Mouse (Mus musculus) olfactory bulb, adult 2 months (tissue): ENCODE data around the gene Pla2g5. TPM values are rescaled to one million over a fixed set of nuclear protein-coding genes. Genes with fewer than 3 reads are reported as not detected.
"Not testable (repeated sequence)": the region's sequence is repeated elsewhere in the genome, so short reads cannot be mapped to it uniquely, and the experiment has no call there.

Experiments
- H3K27ac ChIP-seq: fragments of 200-500 bp; 2 replicates; pipeline ENCODE4 v1.5.1; 2012; ENCODE audit warnings: low read depth, low read length; ENCODE audit not compliant: insufficient read depth
- H3K4me1 ChIP-seq: fragments of 200-500 bp; 2 replicates; pipeline ENCODE4 v1.6.1; 2012; ENCODE audit warnings: low read length; ENCODE audit not compliant: control insufficient read depth, insufficient read depth
- H3K4me3 ChIP-seq: fragments of 200-500 bp; 2 replicates; pipeline ENCODE4 v1.5.1; 2012; ENCODE audit warnings: mild to moderate bottlenecking, low read depth, low read length, moderate library complexity; ENCODE audit not compliant: insufficient read depth
- CTCF ChIP-seq: fragments of 200-500 bp; IDR thresholded peaks from 2 replicates; pipeline ENCODE4 v1.5.1; 2012; ENCODE audit warnings: low read depth, mild to moderate bottlenecking, low read length, moderate library complexity; ENCODE audit not compliant: insufficient read depth
- POLR2A ChIP-seq: fragments of 200-500 bp; IDR thresholded peaks from 2 replicates; pipeline ENCODE4 v1.6.1; 2012; ENCODE audit warnings: mild to moderate bottlenecking, low read depth, low read length, moderate library complexity; ENCODE audit not compliant: insufficient read depth
- WGBS: fragments of 180-500 bp; shearing (Covaris S2); methylation state at CpG from one replicate; pipeline ENCODE4 v1.1.7; 2018; 5-methylcytosine and 5-hydroxymethylcytosine counted together
- polyA plus RNA-seq: library from polyadenylated mRNA; stranded (reverse); fragments of >200 nt; gene quantifications from 2 replicates; pipeline ENCODE4 v1.2.4, GENCODE M21; 2012; ENCODE audit warnings: low replicate concordance; ENCODE audit not compliant: missing spikeins, insufficient read depth, insufficient read length

Pla2g5 gene
- polyA plus RNA-seq = not detected in 2 replicates

- Histone ChIP-seq H3K4me1 (peaks cover 9% of the 10 kb centered on the region), H3K27ac (no peak within 1 kb of the TSS), H3K4me3 (no peak within 1 kb of the TSS)
- TF ChIP-seq POLR2A (no peak), CTCF (no peak)
- 73% methylated on average over 10 of the region's 10 CpGs for WGBS
These were observed at the start of gene Pla2g5 for GRCm38 (mm10) chr4:138863344-138863998. TSS of gene Pla2g5 (minus strand) at chr4:138863482.

- Histone ChIP-seq H3K4me3 (no peak overlapping the region), H3K27ac (no peak overlapping the region), H3K4me1 (no peaks in the 10 kb centered on the region; the same call in 1 of the 2 replicates)
- TF ChIP-seq CTCF (no peak), POLR2A (no peak)
- WGBS = 97% methylated on average over 18 of the region's 18 CpGs
These were observed 42.5 kb upstream of the Pla2g5 start for GRCm38 (mm10) chr4:138905624-138906337.

- no peak overlapping the region for H3K27ac ChIP-seq
- no peak for TF ChIP-seq CTCF
- no peak for TF ChIP-seq POLR2A
- no peak overlapping the region for H3K4me3 ChIP-seq
- no peaks in the 10 kb centered on the region for H3K4me1 ChIP-seq
- WGBS = 66% methylated on average over 7 of the region's 7 CpGs
These were observed 36.1 kb upstream of the Pla2g5 start for GRCm38 (mm10) chr4:138899361-138899760.

GRCm38 (mm10) chr4:138893789-138894188 is 30.5 kb upstream of the Pla2g5 start:
- not testable (repeated sequence) for H3K27ac ChIP-seq, H3K4me1 ChIP-seq, H3K4me3 ChIP-seq
- WGBS = 93% methylated on average over 11 of the region's 11 CpGs

GRCm38 (mm10) chr4:138892655-138893054 is 29.4 kb upstream of the Pla2g5 start:
- WGBS = 92% methylated on average over 6 of the region's 6 CpGs
- no peaks in the 10 kb centered on the region for H3K4me1 ChIP-seq
- TF ChIP-seq CTCF (no peak), POLR2A (no peak)
- no peak overlapping the region for H3K27ac ChIP-seq
- no peak overlapping the region for H3K4me3 ChIP-seq

GRCm38 (mm10) chr4:138889635-138890034 is 26.4 kb upstream of the Pla2g5 start:
- H3K4me3 ChIP-seq = no peak overlapping the region
- 62% methylated on average over 8 of the region's 8 CpGs for WGBS
- no peaks in the 10 kb centered on the region for H3K4me1 ChIP-seq
- H3K27ac ChIP-seq = no peak overlapping the region
- no peak for TF ChIP-seq CTCF
- no peak for TF ChIP-seq POLR2A

- Histone ChIP-seq H3K27ac (no peak overlapping the region), H3K4me3 (no peak overlapping the region), H3K4me1 (no peaks in the 10 kb centered on the region)
- no peak for TF ChIP-seq POLR2A
- no peak for TF ChIP-seq CTCF
- 60% methylated on average over 7 of the region's 7 CpGs for WGBS
These were observed 25.9 kb upstream of the Pla2g5 start for GRCm38 (mm10) chr4:138889165-138889564.

- no peak overlapping the region for H3K4me3 ChIP-seq
- TF ChIP-seq POLR2A = no peak
- peak; percentile 60 for TF ChIP-seq CTCF
- 9% methylated on average over 6 of the region's 6 CpGs for WGBS
- no peaks in the 10 kb centered on the region; the same call in 1 of the 2 replicates for H3K4me1 ChIP-seq
- no peak overlapping the region for H3K27ac ChIP-seq
These were observed 21.0 kb upstream of the Pla2g5 start for GRCm38 (mm10) chr4:138884261-138884660.

- H3K4me3 ChIP-seq = no peak overlapping the region
- H3K27ac ChIP-seq = no peak overlapping the region
- TF ChIP-seq CTCF (no peak), POLR2A (no peak)
- WGBS = 42% methylated on average over 16 of the region's 16 CpGs
- peaks cover 5% of the 10 kb centered on the region; the same call in 1 of the 2 replicates for H3K4me1 ChIP-seq
These were observed 18.9 kb upstream of the Pla2g5 start for GRCm38 (mm10) chr4:138882179-138882578.
